8 mouse cellular contexts compared by ENCODE assay signal in genomic region chr5:104047200-104048105, GRCm38 (mm10). TPM values are rescaled to one million over a fixed set of nuclear protein-coding genes. Genes with fewer than 3 reads are reported as not detected.
DNase-seq lines count a peak whose midpoint lies in the region; ATAC-seq and TF ChIP-seq lines count a peak whose summit lies in the region.

No protein-coding gene starts in this region.

- no peaks in the 10 kb centered on the region; the same call in 1 of the 2 replicates for H3K36me3 ChIP-seq in kidney, adult 2 months (ENCODE audit: control insufficient read depth, insufficient read depth, low read length)
- peaks cover 5 to 33% of the 10 kb centered on the region in 2 experiments for H3K36me3 ChIP-seq in MEL (ENCODE audit: control insufficient read depth in 1 of 2, insufficient read depth in 2 of 2, low read length in 2 of 2)
- H3K36me3 ChIP-seq in intestine, embryonic 14.5 days (ENCODE audit: control insufficient read depth, insufficient read depth, low read length), result peaks cover 20% of the 10 kb centered on the region
- H3K36me3 ChIP-seq in macrophage (ENCODE audit: inconsistent target), result peaks cover 26% of the 10 kb centered on the region

- H3K9ac ChIP-seq in MEL (ENCODE audit: control insufficient read depth, low read depth, low read length, poor library complexity, severe bottlenecking), result peak overlapping the region; percentile 80
- H3K9ac ChIP-seq in intestine, embryonic 14.5 days (ENCODE audit: low read length), result peak overlapping the region; percentile 69

- peak; percentile 41 for ATAC-seq in erythroid progenitor cell, adult 5-6 weeks (replicated peaks; ENCODE audit: low FRiP score, poor library complexity, severe bottlenecking)
- ATAC-seq in intestine, embryonic 14.5 days (replicated peaks; ENCODE audit: low FRiP score, low TSS enrichment, low read depth), result no peak

- TF ChIP-seq CTCF in kidney, adult 2 months (conservative IDR thresholded peaks at IDR 0.05; ENCODE audit: insufficient read depth, insufficient read length, low read depth, low read length), result no peak
- no peak for TF ChIP-seq CTCF in MEL (IDR thresholded peaks at IDR 0.05 in 2 of 3, conservative IDR thresholded peaks at IDR 0.05 in 1 of 3; ENCODE audit: control insufficient read depth in 1 of 3, insufficient read depth in 1 of 3, low read depth in 2 of 3, low read length in 3 of 3, poor library complexity in 1 of 3, severe bottlenecking in 1 of 3)

- TF ChIP-seq EP300 in MEL (IDR thresholded peaks at IDR 0.05; ENCODE audit: low read depth in 1 of 2, low read length in 2 of 2), result peak in 1 of 2 experiments; percentile 8; a peak in 1 of 4 replicates

- H3K9me3 ChIP-seq in MEL (replicated peaks; ENCODE audit: insufficient read depth, low read length), result no peaks in the 10 kb centered on the region
- no peaks in the 10 kb centered on the region for H3K9me3 ChIP-seq in intestine, embryonic 14.5 days (ENCODE audit: control insufficient read depth, low read length)

- TF ChIP-seq POLR2A in kidney, adult 2 months (IDR thresholded peaks at IDR 0.05; ENCODE audit: low read depth, low read length), result no peak
- no peak for TF ChIP-seq POLR2A in MEL (IDR thresholded peaks at IDR 0.05; ENCODE audit: control insufficient read depth in 1 of 2, insufficient read depth in 1 of 2, low read depth in 1 of 2, low read length in 2 of 2, poor library complexity in 1 of 2)

- H3K4me3 ChIP-seq in kidney, adult 2 months (ENCODE audit: insufficient read depth, low read depth, low read length), result peak overlapping the region; percentile 91
- H3K4me3 ChIP-seq in MEL (ENCODE audit: control insufficient read depth in 1 of 2, insufficient read depth in 1 of 2, low read depth in 2 of 2, low read length in 2 of 2) (peak overlapping the region; percentile 92 to 95), macrophage (ENCODE audit: inconsistent target) (peak overlapping the region; percentile 89)
- peak overlapping the region; percentile 56 for H3K4me3 ChIP-seq in intestine, embryonic 14.5 days (ENCODE audit: low read depth, low read length)

- no peaks in the 10 kb centered on the region for H3K27me3 ChIP-seq in kidney, adult 2 months (replicated peaks; ENCODE audit: control insufficient read depth, insufficient read depth, low read length)
- no peaks in the 10 kb centered on the region for H3K27me3 ChIP-seq in MEL (ENCODE audit: control insufficient read depth in 1 of 2, insufficient read depth in 2 of 2, low read length in 2 of 2)
- H3K27me3 ChIP-seq in intestine, embryonic 14.5 days (replicated peaks; ENCODE audit: control insufficient read depth, insufficient read depth, low read length), result no peaks in the 10 kb centered on the region

- under 1% methylated on average over 19 of the region's 19 CpGs for WGBS in kidney, adult 2 months
- 5% methylated on average over 19 of the region's 19 CpGs for WGBS in intestine, embryonic 14.5 days
- whole genome bisulfite sequencing in macrophage (ENCODE audit: missing documents), result 1% methylated on average over 19 of the region's 19 CpGs

- peak; percentile 29 for DNase-seq in kidney, adult 2 months
- DNase-seq in kidney, postnatal 25 days, result no peak
- peak; percentile 71 for DNase-seq in MEL (ENCODE audit: low read depth, low spot score)
- DNase-seq in intestine, embryonic 14.5 days (ENCODE audit: low spot score), result peak; percentile 56
- DNase-seq in gastrocnemius, adult 8-10 months (ENCODE audit: low spot score in 2 of 2), result no peak
- no peak for DNase-seq in layer of hippocampus, adult 9-10 months (ENCODE audit: low spot score)

- H3K4me1 ChIP-seq in kidney, adult 2 months (ENCODE audit: control insufficient read depth, insufficient read depth, low read length), result peaks cover 11% of the 10 kb centered on the region; the same call in 1 of the 2 replicates
- H3K4me1 ChIP-seq in MEL (ENCODE audit: control insufficient read depth in 1 of 2, insufficient read depth in 2 of 2, low read length in 2 of 2), result peaks cover 9 to 25% of the 10 kb centered on the region in 2 experiments
- H3K4me1 ChIP-seq in intestine, embryonic 14.5 days (replicated peaks; ENCODE audit: control insufficient read depth, insufficient read depth, low read length), result peaks cover 5% of the 10 kb centered on the region; the same call in 1 of the 2 replicates

- peak overlapping the region; percentile 72 for H3K4me2 ChIP-seq in intestine, embryonic 14.5 days (ENCODE audit: low read length)

- H3K79me2 ChIP-seq in MEL (ENCODE audit: control insufficient read depth, insufficient read depth, low read length, poor library complexity) (peaks cover 14% of the 10 kb centered on the region), macrophage (ENCODE audit: inconsistent target) (peaks cover 40% of the 10 kb centered on the region)

- no peak for TF ChIP-seq RAD21 in MEL (IDR thresholded peaks at IDR 0.05; ENCODE audit: low read depth, low read length)

- H3K27ac ChIP-seq in kidney, adult 2 months (ENCODE audit: insufficient read depth, low read depth, low read length), result peak overlapping the region; percentile 84
- peak overlapping the region; percentile 88 for H3K27ac ChIP-seq in MEL (ENCODE audit: control insufficient read depth, low read depth, low read length)
- H3K27ac ChIP-seq in intestine, embryonic 14.5 days (ENCODE audit: low read depth), result peak overlapping the region; percentile 87
- peak overlapping the region; percentile 73 for H3K27ac ChIP-seq in macrophage

TF ChIP-seq in MEL, 35 proteins besides CTCF, POLR2A, EP300 and RAD21 (continues in another document):
- TF ChIP-seq NRF1 (IDR thresholded peaks at IDR 0.05; ENCODE audit: insufficient read depth, low read depth, low read length, poor library complexity, severe bottlenecking) (no peak), USF2 (IDR thresholded peaks at IDR 0.05; ENCODE audit: borderline replicate concordance in 1 of 2, insufficient read depth in 1 of 2, low read depth in 1 of 2, low read length in 2 of 2) (0 out of 4 replicates have a peak, but pooled peaks of 1 of the 2 experiments have one; percentile 14), ELF1 (IDR thresholded peaks at IDR 0.05; ENCODE audit: low read depth, low read length) (no peak), UBTF (IDR thresholded peaks at IDR 0.05; ENCODE audit: borderline replicate concordance, insufficient read depth, low read depth, low read length) (0 out of 2 replicates have a peak, but pooled peaks have one; percentile 38), MXI1 (IDR thresholded peaks at IDR 0.05; ENCODE audit: low read depth, low read length) (no peak; the same call in none of the 2 replicates), CHD1 (IDR thresholded peaks at IDR 0.05; ENCODE audit: low read depth, low read length) (no peak; the same call in 1 of the 2 replicates), MYB (IDR thresholded peaks at IDR 0.05; ENCODE audit: low read depth, low read length) (no peak), MAX (IDR thresholded peaks at IDR 0.05; ENCODE audit: low read length) (peak; percentile 44; the same call in 1 of the 2 replicates), GATA1 (IDR thresholded peaks at IDR 0.05; ENCODE audit: low read depth, low read length) (peak; percentile 40; the same call in 1 of the 2 replicates), ZC3H11A (IDR thresholded peaks at IDR 0.05; ENCODE audit: low read depth, low read length) (no peak)

RNA-seq across cellular contexts. Expression of gene Nudt9, which starts 1.3 kb away (rescaled TPM):
- polyA plus RNA-seq in kidney, adult 2 months (2012; rRNA removed), result 59.7 and 63.8 TPM in 2 replicates
- 83.2 and 102 TPM in 2 replicates for total RNA-seq in MEL (2012; rRNA removed)
- polyA plus RNA-seq in MEL (2012; ENCODE audit: insufficient read depth in 1 of 2, insufficient read length in 2 of 2, low read depth in 1 of 2, low replicate concordance in 2 of 2, missing spikeins in 1 of 2), result 100 to 1,000 TPM in 1 of 2 experiments, not detected in 1; 125 TPM
- 51.6 and 69.9 TPM in 2 replicates for total RNA-seq in erythroid progenitor cell, adult 5-6 weeks (2015; ENCODE audit: low replicate concordance)
- 59.2 and 61.9 TPM in 2 replicates for total RNA-seq in erythroid progenitor cell, adult 5-6 weeks (2017; ENCODE audit: low replicate concordance)
- polyA plus RNA-seq in intestine, embryonic 14.5 days (2014; fragmentation: Nextera tagmentation; extraction: Ambion mirVana), result 58.5 and 59.4 TPM in 2 replicates
- 10 to 100 TPM; 13.5 to 86.4 (median 26.6) TPM for total RNA-seq in macrophage (2018; cell fraction: chromatin; rRNA removed)
- 100 to 1,000 TPM in 5 of 26 experiments, 10 to 100 TPM in 21; 81.7 to 146 (median 94.2) TPM for total RNA-seq in macrophage (2018; cell fraction: cytosol; rRNA removed)
- total RNA-seq in macrophage (2018; cell fraction: nucleus; rRNA removed), result 100 to 1,000 TPM in 2 of 26 experiments, 10 to 100 TPM in 24; 36.6 to 102 (median 50.8) TPM
- 71.3 to 148 TPM (median 96.6 TPM) in 3 replicates for polyA plus RNA-seq in macrophage (2018)
- total RNA-seq in gastrocnemius, adult 8-10 months (2022), result 10 to 100 TPM; 62.8 to 74.7 (median 69.1) TPM

RNA-seq across cellular contexts. Expression of gene Hsd17b11, which starts 25.7 kb away (rescaled TPM):
- polyA plus RNA-seq in kidney, adult 2 months (2012; rRNA removed), result 64.4 and 65.2 TPM in 2 replicates
- 8.7 and 11.2 TPM in 2 replicates for total RNA-seq in MEL (2012; rRNA removed)
- polyA plus RNA-seq in MEL (2012; ENCODE audit: insufficient read depth in 1 of 2, insufficient read length in 2 of 2, low read depth in 1 of 2, low replicate concordance in 2 of 2, missing spikeins in 1 of 2), result 10 to 100 TPM in 1 of 2 experiments, not detected in 1; 16.0 TPM
- total RNA-seq in erythroid progenitor cell, adult 5-6 weeks (2015; ENCODE audit: low replicate concordance), result 10.8 and 18.0 TPM in 2 replicates
- total RNA-seq in erythroid progenitor cell, adult 5-6 weeks (2017; ENCODE audit: low replicate concordance), result 4.7 and 9.0 TPM in 2 replicates
- 6.2 and 6.5 TPM in 2 replicates for polyA plus RNA-seq in intestine, embryonic 14.5 days (2014; fragmentation: Nextera tagmentation; extraction: Ambion mirVana)
- 10 to 100 TPM; 10.0 to 38.2 (median 23.9) TPM for total RNA-seq in macrophage (2018; cell fraction: chromatin; rRNA removed)
- total RNA-seq in macrophage (2018; cell fraction: cytosol; rRNA removed), result 100 to 1,000 TPM in 13 of 26 experiments, 10 to 100 TPM in 13; 75.9 to 162 (median 108) TPM
- total RNA-seq in macrophage (2018; cell fraction: nucleus; rRNA removed), result 100 to 1,000 TPM in 1 of 26 experiments, 10 to 100 TPM in 25; 34.5 to 104 (median 61.7) TPM
- 85.0 to 228 TPM (median 171 TPM) in 3 replicates for polyA plus RNA-seq in macrophage (2018)
- total RNA-seq in gastrocnemius, adult 8-10 months (2022), result 1 to 10 TPM; 4.8 to 8.4 (median 7.0) TPM

RNA-seq across cellular contexts. Expression of gene Gm17660, which starts 30.0 kb away (rescaled TPM):
- polyA plus RNA-seq in kidney, adult 2 months (2012; rRNA removed), result not detected in 2 replicates
- total RNA-seq in MEL (2012; rRNA removed), result not detected in 2 replicates
- not detected for polyA plus RNA-seq in MEL (2012; ENCODE audit: insufficient read depth in 1 of 2, insufficient read length in 2 of 2, low read depth in 1 of 2, low replicate concordance in 2 of 2, missing spikeins in 1 of 2)
- total RNA-seq in erythroid progenitor cell, adult 5-6 weeks (2015; ENCODE audit: low replicate concordance), result not detected in 2 replicates
- not detected in 2 replicates for total RNA-seq in erythroid progenitor cell, adult 5-6 weeks (2017; ENCODE audit: low replicate concordance)
- polyA plus RNA-seq in intestine, embryonic 14.5 days (2014; fragmentation: Nextera tagmentation; extraction: Ambion mirVana), result not detected in 2 replicates
- total RNA-seq in macrophage (2018; cell fraction: chromatin; rRNA removed), result not detected
- not detected for total RNA-seq in macrophage (2018; cell fraction: cytosol; rRNA removed)
- not detected for total RNA-seq in macrophage (2018; cell fraction: nucleus; rRNA removed)
- not detected in 3 replicates for polyA plus RNA-seq in macrophage (2018)
- total RNA-seq in gastrocnemius, adult 8-10 months (2022), result not detected

Comparison
In these comparisons a context has a peak if more than half of its experiments do, and no peak if none do; other contexts are left out.
1. DNase-seq: peak in kidney, adult 2 months (single experiment), MEL (single experiment) and intestine, embryonic 14.5 days (single experiment); none in kidney, postnatal 25 days (0 of 2), gastrocnemius, adult 8-10 months (0 of 2) and layer of hippocampus, adult 9-10 months (single experiment).
2. Peak in every context shown above with its lines, with median percentiles within 50 percentile points of each other: H3K27ac ChIP-seq and H3K4me3 ChIP-seq.